Mouse (Mus musculus) kidney, embryonic 14.5 days (tissue): Measurements from ENCODE around the gene Zfp654. TPM values are rescaled to one million over a fixed set of nuclear protein-coding genes. Genes with fewer than 3 reads are reported as not detected.

Experiments used
- polyA plus RNA-seq: library from polyadenylated mRNA; unstranded; fragments of >200 nt; fragmentation: Nextera tagmentation; extraction: Ambion mirVana; gene quantifications from 2 replicates; pipeline ENCODE4 v1.2.1, GENCODE M21; 2014

The Zfp654 gene
- polyA plus RNA-seq, 1 experiment from 2014 or later: 8.6 TPM

Other genes with a start within 250 kb of the Zfp654 start
- not detected in 2 replicates for gene Csnka2ip, start 249.2 kb downstream of the Zfp654 start, polyA plus RNA-seq
- 25.3 and 25.4 TPM in 2 replicates for gene 4930453N24Rik, start 80.5 kb downstream of the Zfp654 start, polyA plus RNA-seq
- 62.6 and 105 TPM in 2 replicates for gene Cggbp1, start 344 bp upstream of the Zfp654 start, polyA plus RNA-seq